In the genomic region with DNA sequence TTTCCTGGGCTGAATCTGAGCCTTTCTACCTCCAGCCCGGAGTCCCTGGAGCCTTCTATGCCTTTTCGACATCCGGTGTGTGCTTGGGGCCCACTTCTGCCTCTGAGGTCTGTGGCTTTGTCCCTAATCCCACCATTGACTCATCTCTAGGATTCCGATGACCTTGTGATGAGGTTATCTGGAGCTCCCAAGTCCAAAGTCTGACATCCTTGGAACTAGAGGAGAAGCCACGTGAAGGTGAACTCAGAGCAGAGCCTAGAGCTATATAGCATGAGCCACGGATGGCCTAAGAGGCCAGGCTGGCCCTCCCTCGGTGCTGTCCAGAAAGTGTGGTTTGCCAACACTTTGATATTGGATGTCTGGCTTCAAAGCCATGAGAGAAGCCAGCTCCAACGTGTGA, we compare ENCODE assay signal across 21 mouse cellular contexts.
"Had no signal": no experiment of that assay in that cellular context is flagged by ENCODE, and none has a peak within 500 bp of the region (broad histone marks: within the 10 kb centered on the region; RNA-seq: fewer than 3 reads in every experiment).

No protein-coding gene starts in this region.

- DNase-seq: kidney, adult 2 months; kidney, postnatal 10 days; kidney, postnatal 36 days; layer of hippocampus, postnatal 36 days; lung, adult 2 months; lung, postnatal 14 days; lung, postnatal 4 days; retina, postnatal 1 day; right cerebral cortex, postnatal 25 days; thymus, adult 18-20 months; thymus, postnatal 36 days had no signal

- H3K36me3 ChIP-seq: intestine, embryonic 15.5 days; kidney, embryonic 15.5 days; limb, embryonic 12.5 days; liver, embryonic 12.5 days; liver, embryonic 15.5 days; midbrain, embryonic 12.5 days; midbrain, embryonic 15.5 days; neural tube, embryonic 13.5 days had no signal

- H3K9ac ChIP-seq: intestine, embryonic 15.5 days; kidney, embryonic 15.5 days; limb, embryonic 12.5 days; liver, embryonic 12.5 days; liver, embryonic 15.5 days; midbrain, embryonic 12.5 days; midbrain, embryonic 15.5 days; neural tube, embryonic 13.5 days had no signal

- H3K27me3 ChIP-seq: intestine, embryonic 15.5 days; kidney, embryonic 15.5 days; limb, embryonic 12.5 days; liver, embryonic 12.5 days; liver, embryonic 15.5 days; midbrain, embryonic 12.5 days; midbrain, embryonic 15.5 days; neural tube, embryonic 13.5 days had no signal

- H3K4me3 ChIP-seq: intestine, embryonic 15.5 days; kidney, embryonic 15.5 days; left cerebral cortex, adult 2 months; limb, embryonic 12.5 days; liver, embryonic 12.5 days; liver, embryonic 15.5 days; midbrain, embryonic 12.5 days; midbrain, embryonic 15.5 days; myocyte; neural tube, embryonic 13.5 days had no signal

- H3K27ac ChIP-seq: intestine, embryonic 15.5 days; kidney, embryonic 15.5 days; left cerebral cortex, adult 2 months; limb, embryonic 12.5 days; liver, embryonic 12.5 days; liver, embryonic 15.5 days; midbrain, embryonic 12.5 days; midbrain, embryonic 15.5 days; neural tube, embryonic 13.5 days had no signal

- H3K9me3 ChIP-seq: intestine, embryonic 15.5 days; kidney, embryonic 15.5 days; limb, embryonic 12.5 days; liver, embryonic 12.5 days; liver, embryonic 15.5 days; midbrain, embryonic 12.5 days; midbrain, embryonic 15.5 days; neural tube, embryonic 13.5 days had no signal

- H3K4me1 ChIP-seq: midbrain, embryonic 15.5 days had no signal
